Mouse (Mus musculus) ES-Bruce4 (cell line): ENCODE measurements around the gene Card11.

Experiments used
- CTCF ChIP-seq: IDR thresholded peaks from one replicate; pipeline ENCODE4 v1.8.1; 2011; ENCODE audit warnings: low read depth, low read length
- EP300 ChIP-seq: IDR thresholded peaks from 2 replicates; pipeline ENCODE4 v1.6.1; 2011; ENCODE audit warnings: low read depth, low read length; ENCODE audit not compliant: insufficient read depth
- POLR2A ChIP-seq: IDR thresholded peaks from one replicate; pipeline ENCODE4 v1.8.1; 2011; ENCODE audit warnings: low read length; ENCODE audit not compliant: insufficient read depth

DNA sequence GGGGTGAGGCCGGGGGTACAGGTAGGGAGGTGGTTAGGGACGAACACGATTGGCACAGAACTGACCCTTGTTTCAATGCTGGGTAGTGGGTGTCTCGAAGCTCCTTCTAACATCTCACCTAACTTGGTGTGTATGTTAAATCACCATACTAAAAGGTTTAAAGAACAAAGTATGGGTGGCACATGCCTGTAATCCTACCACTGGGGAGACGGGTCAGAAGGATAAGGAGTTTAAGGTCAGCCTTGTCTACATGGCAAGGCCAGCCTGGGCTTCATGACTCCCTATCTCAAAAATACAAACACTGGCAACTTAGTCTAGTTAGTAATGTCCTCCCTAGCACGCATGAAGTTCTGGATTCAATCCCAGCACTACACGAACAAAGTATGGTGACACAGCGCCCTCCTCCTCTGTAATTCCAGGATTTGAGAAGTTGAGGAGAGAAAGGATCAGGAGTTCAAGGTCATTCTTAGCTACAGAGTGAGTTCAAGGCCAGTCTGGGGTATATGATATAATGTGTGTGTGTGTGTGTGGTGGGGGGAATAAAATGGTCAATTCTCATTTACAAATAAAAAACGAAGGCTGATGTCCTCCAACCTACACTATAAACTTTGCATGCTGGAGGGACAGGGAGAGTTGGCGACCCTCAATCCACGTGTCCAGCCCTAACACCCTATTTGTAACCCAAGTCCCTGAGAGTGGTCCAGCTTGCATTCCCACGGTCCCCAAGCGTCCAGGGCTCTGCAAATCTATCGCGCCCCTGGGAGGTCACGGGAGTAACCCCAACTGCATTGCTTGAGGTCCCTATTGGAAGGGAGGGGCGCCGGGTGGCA is 171.1 kb downstream of the Card11 start:
- TF ChIP-seq CTCF = no peak
- no peak for TF ChIP-seq POLR2A
- TF ChIP-seq EP300 = no peak
